12 mouse cellular contexts compared by ENCODE assay signal in the genomic region with DNA sequence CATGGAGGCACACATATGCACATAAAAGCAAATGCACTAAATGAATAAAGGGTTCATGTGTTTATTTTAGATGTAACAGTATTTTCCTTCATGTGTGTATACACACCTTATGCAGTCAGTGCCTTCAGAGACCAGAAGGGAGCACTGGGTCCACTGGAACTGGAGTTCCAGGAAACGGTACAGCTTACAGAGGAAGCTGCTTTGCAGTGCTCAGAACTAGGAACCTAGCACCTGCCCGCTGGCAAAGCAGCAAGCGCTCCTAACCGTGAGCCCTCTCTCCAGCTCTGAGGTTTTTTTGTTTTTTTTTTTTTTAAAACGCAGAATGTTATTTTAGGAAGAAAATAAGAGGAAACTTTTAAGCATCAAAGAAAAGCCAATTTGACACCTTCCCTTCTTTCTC.
DNase-seq lines count a peak whose midpoint lies in the region; ATAC-seq and TF ChIP-seq lines count a peak whose summit lies in the region.
"Had no signal": no experiment of that assay in that cellular context is flagged by ENCODE, and none has a peak within 500 bp of the region (broad histone marks: within the 10 kb centered on the region; RNA-seq: fewer than 3 reads in every experiment).

No protein-coding gene starts in this region.

- TF ChIP-seq CTCF in kidney, adult 2 months (conservative IDR thresholded peaks at IDR 0.05; ENCODE audit: insufficient read depth, insufficient read length, low read depth, low read length): 0 out of 2 replicates have a peak, but pooled peaks have one; percentile 6
- no peak for TF ChIP-seq CTCF in left cerebral cortex, adult 2 months (IDR thresholded peaks at IDR 0.05)

- H3K27me3 ChIP-seq in embryonic facial prominence, embryonic 14.5 days (replicated peaks; ENCODE audit: control insufficient read depth, insufficient read depth, low read length): no peaks in the 10 kb centered on the region
- no peaks in the 10 kb centered on the region for H3K27me3 ChIP-seq in embryonic facial prominence, embryonic 10.5 days (replicated peaks; ENCODE audit: low read depth, poor library complexity, severe bottlenecking)
- H3K27me3 ChIP-seq in kidney, adult 2 months (replicated peaks; ENCODE audit: control insufficient read depth, insufficient read depth, low read length): no peaks in the 10 kb centered on the region
- H3K27me3 ChIP-seq: stomach, embryonic 15.5 days had no signal

- TF ChIP-seq POLR2A in kidney, adult 2 months (IDR thresholded peaks at IDR 0.05; ENCODE audit: low read depth, low read length): no peak

- H3K4me1 ChIP-seq in embryonic facial prominence, embryonic 14.5 days (ENCODE audit: control insufficient read depth, insufficient read depth, low read length): peaks cover 39% of the 10 kb centered on the region
- H3K4me1 ChIP-seq in embryonic facial prominence, embryonic 10.5 days: peaks cover 51% of the 10 kb centered on the region
- peaks cover 41% of the 10 kb centered on the region for H3K4me1 ChIP-seq in kidney, adult 2 months (ENCODE audit: control insufficient read depth, insufficient read depth, low read length)

- intact Hi-C loops in left cerebral cortex, adult 2 months (cut with DNase I): no loop called here

- H3K4me3 ChIP-seq in embryonic facial prominence, embryonic 14.5 days (ENCODE audit: low read depth, low read length): no peak overlapping the region
- H3K4me3 ChIP-seq in embryonic facial prominence, embryonic 10.5 days: no peak overlapping the region
- H3K4me3 ChIP-seq in kidney, adult 2 months (ENCODE audit: insufficient read depth, low read depth, low read length): no peak overlapping the region
- H3K4me3 ChIP-seq in left cerebral cortex, adult 2 months: no peak overlapping the region
- H3K4me3 ChIP-seq: stomach, embryonic 15.5 days had no signal

- 62% methylated on average over 5 of the region's 5 CpGs for WGBS in embryonic facial prominence, embryonic 14.5 days
- WGBS in embryonic facial prominence, embryonic 10.5 days: 75% methylated on average over 5 of the region's 5 CpGs
- 48% methylated on average over 5 of the region's 5 CpGs for WGBS in kidney, adult 2 months

- ATAC-seq in embryonic facial prominence, embryonic 14.5 days (ENCODE audit: low read depth): no peak
- peak; percentile 43 for ATAC-seq in inflammation-experienced regulatory T-cells, adult 6 months
- no peak for ATAC-seq in erythroblast, adult 5-6 weeks (replicated peaks; ENCODE audit: low FRiP score, poor library complexity, severe bottlenecking)
- ATAC-seq: midbrain, embryonic 16.5 days had no signal

- H3K4me2 ChIP-seq in embryonic facial prominence, embryonic 14.5 days (ENCODE audit: low read depth, low read length): no peak overlapping the region
- H3K4me2 ChIP-seq: stomach, embryonic 15.5 days had no signal

- no peak for DNase-seq in embryonic facial prominence, embryonic 14.5 days (ENCODE audit: low spot score)
- DNase-seq in embryonic facial prominence, embryonic 10.5 days (ENCODE audit: low spot score): no peak
- peak; percentile 44 for DNase-seq in kidney, adult 2 months
- DNase-seq in kidney, postnatal 36 days: no peak
- peak; percentile 63 for DNase-seq in thymus, postnatal 0 days (ENCODE audit: low spot score)
- no peak for DNase-seq in left cerebral cortex, adult 2 months (ENCODE audit: extremely low spot score in 1 of 2, low spot score in 2 of 2)
- DNase-seq: embryo, embryonic 11 days; kidney, adult 11 months had no signal

- no peaks in the 10 kb centered on the region for H3K9me3 ChIP-seq in embryonic facial prominence, embryonic 14.5 days (ENCODE audit: control insufficient read depth, low read length)
- no peaks in the 10 kb centered on the region for H3K9me3 ChIP-seq in embryonic facial prominence, embryonic 10.5 days
- H3K9me3 ChIP-seq: stomach, embryonic 15.5 days had no signal

- H3K36me3 ChIP-seq in embryonic facial prominence, embryonic 14.5 days (ENCODE audit: control insufficient read depth, insufficient read depth, low read length): peaks cover 26% of the 10 kb centered on the region
- H3K36me3 ChIP-seq in embryonic facial prominence, embryonic 10.5 days (replicated peaks): peaks cover 48% of the 10 kb centered on the region
- no peaks in the 10 kb centered on the region; the same call in 1 of the 2 replicates for H3K36me3 ChIP-seq in kidney, adult 2 months (ENCODE audit: control insufficient read depth, insufficient read depth, low read length)

- no peak overlapping the region for H3K9ac ChIP-seq in embryonic facial prominence, embryonic 14.5 days (ENCODE audit: low read depth, low read length)
- H3K9ac ChIP-seq: stomach, embryonic 15.5 days had no signal

- H3K27ac ChIP-seq in embryonic facial prominence, embryonic 14.5 days (replicated peaks; ENCODE audit: low read depth, low read length): 0 out of 2 replicates have a peak overlapping the region, but pooled peaks have one; percentile 3
- no peak overlapping the region for H3K27ac ChIP-seq in embryonic facial prominence, embryonic 10.5 days (replicated peaks)
- H3K27ac ChIP-seq in kidney, adult 2 months (ENCODE audit: insufficient read depth, low read depth, low read length): no peak overlapping the region
- H3K27ac ChIP-seq in left cerebral cortex, adult 2 months: no peak overlapping the region
- H3K27ac ChIP-seq: stomach, embryonic 15.5 days had no signal

Comparison
In these comparisons a context has a peak if more than half of its experiments do, and no peak if none do; other contexts are left out.
1. DNase-seq: peak in kidney, adult 2 months (single experiment) and thymus, postnatal 0 days (single experiment); none in embryonic facial prominence, embryonic 14.5 days (single experiment), embryonic facial prominence, embryonic 10.5 days (single experiment), kidney, postnatal 36 days (0 of 2) and left cerebral cortex, adult 2 months (0 of 2).